Mouse (Mus musculus): Measurements from ENCODE around the gene Gad1. TPM values are rescaled to one million over a fixed set of nuclear protein-coding genes. Genes with fewer than 3 reads are reported as not detected.
"Not testable (repeated sequence)": the region's sequence is repeated elsewhere in the genome, so short reads cannot be mapped to it uniquely, and the experiment has no call there.

The Gad1 gene
- polyA plus RNA-seq (2015; fragmentation: Nextera tagmentation; extraction: Ambion mirVana): 1.3 and 1.5 TPM in 2 replicates

DNA sequence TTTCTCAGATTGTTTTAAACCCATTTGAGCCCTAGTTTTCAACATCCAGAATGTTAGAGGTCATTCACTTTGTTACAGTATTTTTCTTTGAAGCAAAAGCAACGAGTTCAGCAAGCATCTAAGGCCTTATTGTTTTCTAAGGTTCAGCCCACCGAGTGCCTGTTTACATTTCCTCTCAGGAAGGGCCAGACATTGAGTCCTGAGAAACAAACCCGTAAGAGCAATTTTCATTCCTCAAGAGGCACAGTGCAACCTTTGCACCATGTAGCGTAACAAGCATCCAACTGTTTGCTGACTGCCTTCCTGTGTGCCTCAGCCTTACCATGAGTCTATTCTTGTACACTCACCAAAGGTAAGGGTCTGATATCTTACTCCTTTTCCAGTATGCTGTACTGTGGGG, at the start of gene Gad1:
TSS of gene Gad1 (plus strand) at position 301 of the 400 bp plus-strand sequence.
- Histone ChIP-seq H3K9ac (no peak within 1 kb of the TSS), H3K9me3 (no peaks in the 10 kb centered on the region), H3K4me3 (no peak within 1 kb of the TSS), H3K36me3 (no peaks in the 10 kb centered on the region), H3K27me3 (peaks cover 16% of the 10 kb centered on the region; the same call in 1 of the 2 replicates), H3K4me2 (no peak within 1 kb of the TSS), H3K4me1 (peaks cover 5% of the 10 kb centered on the region; the same call in 1 of the 2 replicates), H3K27ac (no peak within 1 kb of the TSS)
- ATAC-seq (ENCODE audit: insufficient number of reproducible peaks, insufficient read depth, low FRiP score, low TSS enrichment, low read depth): no peak
- WGBS: 25% methylated on average over 4 of the region's 4 CpGs

DNA sequence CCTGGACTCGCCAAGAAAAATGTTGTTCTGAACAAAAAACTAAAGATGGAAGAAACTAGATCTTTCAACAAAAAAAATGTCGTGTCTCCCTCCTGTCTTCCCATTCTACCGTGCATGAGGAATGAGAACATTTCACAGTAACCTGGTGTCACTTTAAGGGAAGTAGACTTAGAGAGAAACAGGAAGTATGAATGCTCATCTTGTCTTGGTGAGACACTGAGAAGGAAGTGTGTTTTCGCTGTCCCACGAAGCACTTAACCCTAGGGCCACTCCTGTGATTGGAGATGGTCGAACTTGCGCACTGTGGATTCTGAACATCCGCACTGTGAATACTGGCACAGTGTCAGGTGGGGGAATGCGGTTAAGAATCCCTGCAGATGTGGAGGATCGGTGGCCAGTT, 49.4 kb upstream of the Gad1 start:
- peaks cover 39% of the 10 kb centered on the region for H3K27me3 ChIP-seq
- no peak overlapping the region for H3K4me2 ChIP-seq
- H3K27ac ChIP-seq: no peak overlapping the region
- no peak overlapping the region for H3K9ac ChIP-seq
- 81% methylated on average over 10 of the region's 10 CpGs for WGBS
- peaks cover 4% of the 10 kb centered on the region for H3K4me1 ChIP-seq
- no peaks in the 10 kb centered on the region for H3K9me3 ChIP-seq
- no peak overlapping the region for H3K4me3 ChIP-seq
- H3K36me3 ChIP-seq: no peaks in the 10 kb centered on the region
- no peak for ATAC-seq (ENCODE audit: insufficient number of reproducible peaks, insufficient read depth, low FRiP score, low TSS enrichment, low read depth)

DNA sequence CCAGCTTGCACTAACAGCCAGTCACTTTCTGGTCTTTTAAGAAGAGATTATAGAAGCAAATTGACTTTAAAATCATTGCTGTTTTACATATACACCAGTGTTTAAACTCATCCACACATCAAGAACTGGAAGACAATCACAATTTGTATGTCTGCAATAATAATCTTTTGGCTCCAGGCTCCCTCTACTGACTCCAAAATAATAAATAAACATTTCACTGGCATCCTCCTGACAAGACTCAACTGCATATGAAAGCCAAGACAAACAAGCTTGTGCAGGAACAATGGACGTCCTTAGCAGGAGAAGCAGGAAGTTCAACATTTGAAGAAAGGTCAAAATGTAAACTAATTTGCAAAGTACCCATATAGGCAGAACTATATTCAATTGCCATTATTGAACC, 47.6 kb upstream of the Gad1 start:
- no peak for ATAC-seq (ENCODE audit: insufficient number of reproducible peaks, insufficient read depth, low FRiP score, low TSS enrichment, low read depth)
- no peaks in the 10 kb centered on the region for H3K9me3 ChIP-seq
- no peak overlapping the region for H3K4me2 ChIP-seq
- no peak overlapping the region for H3K4me3 ChIP-seq
- no peak overlapping the region for H3K9ac ChIP-seq
- no peak overlapping the region for H3K27ac ChIP-seq
- H3K4me1 ChIP-seq: peaks cover 8% of the 10 kb centered on the region
- H3K36me3 ChIP-seq: no peaks in the 10 kb centered on the region
- H3K27me3 ChIP-seq: peaks cover 34% of the 10 kb centered on the region
- WGBS: 18% methylated on average over 1 of the region's 1 CpGs

DNA sequence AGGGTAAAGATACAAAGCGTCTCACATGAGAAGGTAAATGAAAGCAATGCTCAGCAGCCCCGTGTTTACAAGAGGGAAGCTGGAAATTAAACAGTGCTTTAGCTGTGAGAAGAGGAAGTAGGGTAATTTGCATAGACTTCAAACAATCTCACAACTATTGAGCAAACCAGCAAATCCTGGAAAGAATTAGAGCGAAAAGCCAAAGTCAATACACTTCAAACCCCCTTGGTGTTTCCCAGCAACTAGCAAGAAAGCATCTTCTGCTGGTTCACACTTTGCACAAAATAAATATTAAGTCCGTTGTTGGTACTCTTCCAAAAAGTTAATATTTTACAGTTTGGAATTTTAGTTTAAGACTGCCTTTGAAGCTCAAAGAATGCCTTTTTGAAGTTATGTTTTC, 47.0 kb upstream of the Gad1 start:
- Histone ChIP-seq H3K4me1 (peaks cover 8% of the 10 kb centered on the region), H3K27ac (no peak overlapping the region), H3K4me2 (no peak overlapping the region), H3K9me3 (no peaks in the 10 kb centered on the region), H3K36me3 (no peaks in the 10 kb centered on the region), H3K27me3 (peaks cover 31% of the 10 kb centered on the region), H3K4me3 (no peak overlapping the region), H3K9ac (no peak overlapping the region)
- ATAC-seq (ENCODE audit: insufficient number of reproducible peaks, insufficient read depth, low FRiP score, low TSS enrichment, low read depth): no peak
- WGBS: 39% methylated on average over 4 of the region's 4 CpGs

DNA sequence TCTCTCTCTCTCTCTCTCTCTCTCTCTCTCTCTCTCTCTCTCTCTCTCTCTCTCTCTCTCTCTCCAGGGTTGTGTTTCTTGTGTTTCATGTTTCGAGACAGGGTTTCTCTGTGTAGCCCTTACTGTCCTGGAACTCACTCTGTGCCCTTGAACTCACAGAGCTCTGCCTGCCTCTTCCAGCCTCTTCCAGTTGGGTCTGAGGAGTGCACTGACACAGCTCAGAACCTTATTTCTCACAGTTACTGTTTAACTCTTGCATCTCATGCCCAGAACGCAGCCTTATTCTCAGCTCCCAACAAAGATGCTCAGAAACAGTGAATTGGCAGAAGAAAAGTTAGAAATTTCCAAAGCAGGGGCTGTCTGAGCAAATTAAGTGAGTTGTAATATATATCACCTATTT, 46.5 kb upstream of the Gad1 start:
- H3K36me3 ChIP-seq: no peaks in the 10 kb centered on the region
- H3K4me3 ChIP-seq: no peak overlapping the region

DNA sequence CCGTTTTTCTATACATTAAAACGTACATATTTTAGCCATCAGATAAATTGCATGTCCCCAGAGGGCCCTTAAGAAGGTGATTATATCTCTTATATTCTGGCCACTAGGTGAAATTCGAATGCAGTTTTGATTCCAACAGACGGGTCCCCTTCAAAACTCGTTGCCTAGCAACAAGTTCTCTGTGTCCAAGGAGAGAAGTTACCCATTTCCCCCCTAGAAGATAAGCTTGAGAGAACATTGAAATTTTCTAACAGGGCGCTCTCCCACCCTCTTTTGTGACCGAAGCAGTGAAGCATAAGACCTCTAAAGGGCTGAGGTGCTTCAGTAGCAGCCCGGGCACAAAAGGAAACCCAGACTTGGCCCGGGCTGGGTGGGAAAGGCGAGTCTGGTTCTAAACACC, 44.4 kb upstream of the Gad1 start, which contains the start of gene Erich2:
TSS of gene Erich2 (plus strand) at position 324 of the 400 bp plus-strand sequence.
- Histone ChIP-seq H3K36me3 (no peaks in the 10 kb centered on the region), H3K27me3 (peaks cover 30% of the 10 kb centered on the region), H3K4me1 (peaks cover 8% of the 10 kb centered on the region), H3K4me2 (peak within 1 kb of the TSS; percentile 86), H3K9ac (peak within 1 kb of the TSS; percentile 71), H3K4me3 (peak within 1 kb of the TSS; percentile 60), H3K9me3 (0 out of 2 replicates have a peak, but pooled peaks cover 2% of the 10 kb centered on the region), H3K27ac (peak within 1 kb of the TSS; percentile 28; the same call in 1 of the 2 replicates)
- ATAC-seq (ENCODE audit: insufficient number of reproducible peaks, insufficient read depth, low FRiP score, low TSS enrichment, low read depth): no peak
- 15% methylated on average over 10 of the region's 10 CpGs for WGBS

More for the DNA sequence above, 46.5 kb upstream of the Gad1 start:
- Histone ChIP-seq H3K9ac (no peak overlapping the region), H3K4me2 (no peak overlapping the region), H3K4me1 (peaks cover 8% of the 10 kb centered on the region), H3K27ac (no peak overlapping the region), H3K9me3 (no peaks in the 10 kb centered on the region), H3K27me3 (peaks cover 30% of the 10 kb centered on the region)
- WGBS: 62% methylated on average over 2 of the region's 2 CpGs
- no peak for ATAC-seq (ENCODE audit: insufficient number of reproducible peaks, insufficient read depth, low FRiP score, low TSS enrichment, low read depth)

DNA sequence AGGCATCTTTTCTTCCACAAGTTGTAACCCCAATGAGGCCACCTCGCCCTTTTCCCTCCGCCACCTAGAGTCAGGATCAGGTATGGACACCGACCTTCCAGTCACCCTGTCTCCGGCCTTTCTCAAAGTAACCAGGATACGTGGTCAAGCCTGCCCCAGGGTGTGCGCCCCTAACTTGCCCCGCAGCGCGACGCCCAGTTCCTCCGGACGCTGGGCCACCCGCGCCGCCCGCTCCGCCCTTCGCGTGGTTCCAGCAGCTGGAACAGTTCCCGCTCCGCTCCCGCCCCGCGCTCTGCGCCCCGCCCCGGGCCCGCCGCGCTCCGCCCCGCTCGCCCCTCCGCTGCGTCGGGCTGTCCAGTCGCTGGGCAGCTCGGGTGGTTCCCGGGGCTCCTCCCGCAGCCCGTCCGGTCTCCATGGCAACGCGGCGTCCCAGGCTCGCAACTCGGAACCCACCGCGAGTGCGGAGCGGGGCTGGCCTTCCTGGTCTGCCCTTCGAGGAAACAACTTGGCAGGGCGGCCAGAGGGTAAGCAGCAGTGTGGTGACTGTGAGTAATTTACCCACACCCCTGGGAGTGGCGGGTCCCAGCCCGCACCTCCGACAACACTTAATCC, 43.7 kb upstream of the Gad1 start:
- Histone ChIP-seq H3K27ac (0 out of 2 replicates have a peak overlapping the region, but pooled peaks have one; percentile 28), H3K36me3 (no peaks in the 10 kb centered on the region), H3K9ac (peak overlapping the region; percentile 71), H3K4me3 (peak overlapping the region; percentile 60), H3K4me2 (peak overlapping the region; percentile 86), H3K4me1 (peaks cover 8% of the 10 kb centered on the region), H3K9me3 (0 out of 2 replicates have a peak, but pooled peaks cover 2% of the 10 kb centered on the region), H3K27me3 (peaks cover 26% of the 10 kb centered on the region)
- peak; percentile 85 for ATAC-seq (ENCODE audit: insufficient number of reproducible peaks, insufficient read depth, low FRiP score, low TSS enrichment, low read depth)
- WGBS: under 1% methylated on average over 56 of the region's 56 CpGs

DNA sequence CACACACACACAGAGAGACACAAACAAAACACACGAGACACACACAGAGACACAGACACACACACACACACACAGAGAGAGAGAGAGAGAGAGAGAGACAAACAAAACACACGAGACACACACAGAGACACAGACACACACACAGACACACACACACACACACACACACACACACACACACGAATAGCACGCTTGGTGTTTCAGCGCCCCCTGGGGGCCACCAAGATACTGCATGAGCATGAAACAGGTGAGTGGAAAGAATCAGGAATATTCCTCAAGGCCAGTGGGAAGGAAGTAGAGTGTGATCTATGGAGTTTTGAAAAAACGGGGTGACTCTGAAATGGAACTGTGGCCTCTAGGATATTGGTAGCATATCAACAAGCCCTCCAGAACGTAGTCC, 14.6 kb upstream of the Gad1 start:
- not testable (repeated sequence) for H3K27ac ChIP-seq; H3K9me3 ChIP-seq; ATAC-seq (ENCODE audit: insufficient number of reproducible peaks, insufficient read depth, low FRiP score, low TSS enrichment, low read depth); H3K36me3 ChIP-seq; H3K9ac ChIP-seq; H3K4me2 ChIP-seq; H3K4me1 ChIP-seq; H3K4me3 ChIP-seq; H3K27me3 ChIP-seq
- WGBS: 41% methylated on average over 7 of the region's 7 CpGs

DNA sequence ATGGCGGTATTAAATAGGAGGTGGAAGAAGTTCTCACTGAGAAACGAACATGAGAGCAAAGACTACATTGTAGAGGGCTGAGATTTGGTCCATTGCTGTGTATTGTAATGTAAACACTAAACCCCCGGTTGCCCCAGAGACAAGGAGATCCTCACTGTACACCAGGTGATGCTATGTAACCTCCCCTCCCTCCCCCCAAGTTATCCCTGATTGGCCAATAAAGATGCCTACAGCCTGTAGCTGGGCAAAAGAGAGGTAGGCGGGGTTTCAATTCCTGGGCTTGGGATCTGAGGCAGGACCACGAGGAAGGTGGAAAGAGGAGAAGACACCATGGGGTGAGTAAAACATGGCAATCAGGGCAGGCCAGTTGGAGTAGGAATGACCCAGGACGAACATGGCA, 2.2 kb upstream of the Gad1 start:
- 63% methylated on average over 6 of the region's 6 CpGs for WGBS
- H3K4me2 ChIP-seq: no peak overlapping the region
- peaks cover 5% of the 10 kb centered on the region; the same call in 1 of the 2 replicates for H3K4me1 ChIP-seq
- H3K36me3 ChIP-seq: no peaks in the 10 kb centered on the region
- ATAC-seq (ENCODE audit: insufficient number of reproducible peaks, insufficient read depth, low FRiP score, low TSS enrichment, low read depth): no peak
- peaks cover 3% of the 10 kb centered on the region; the same call in 1 of the 2 replicates for H3K27me3 ChIP-seq
- no peaks in the 10 kb centered on the region for H3K9me3 ChIP-seq
- no peak overlapping the region for H3K27ac ChIP-seq
- no peak overlapping the region for H3K4me3 ChIP-seq
- no peak overlapping the region for H3K9ac ChIP-seq

DNA sequence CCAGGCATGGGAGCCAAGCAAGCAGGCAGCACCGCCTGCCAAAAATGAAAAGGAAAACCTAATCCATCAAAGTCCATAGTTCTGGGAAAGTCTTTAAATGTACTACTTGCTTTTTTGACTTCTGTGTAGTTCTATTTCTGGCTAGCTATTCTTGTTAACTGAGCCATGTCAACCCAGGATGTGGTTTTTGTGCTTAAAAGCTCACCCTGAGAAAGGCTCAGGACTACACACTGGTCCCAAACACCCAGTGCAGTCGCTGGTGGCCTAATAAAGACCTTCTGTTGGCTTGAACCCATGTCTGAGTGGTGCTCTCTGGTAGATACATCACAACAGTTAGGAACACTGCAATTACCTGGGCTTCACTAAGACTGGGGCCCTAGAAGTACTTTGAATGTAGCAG, 1.4 kb upstream of the Gad1 start:
- Histone ChIP-seq H3K36me3 (no peaks in the 10 kb centered on the region), H3K4me2 (no peak overlapping the region), H3K4me3 (no peak overlapping the region), H3K27ac (no peak overlapping the region), H3K9ac (no peak overlapping the region), H3K4me1 (peaks cover 5% of the 10 kb centered on the region; the same call in 1 of the 2 replicates), H3K27me3 (peaks cover 4% of the 10 kb centered on the region; the same call in 1 of the 2 replicates), H3K9me3 (no peaks in the 10 kb centered on the region)
- 81% methylated on average over 2 of the region's 2 CpGs for WGBS
- no peak for ATAC-seq (ENCODE audit: insufficient number of reproducible peaks, insufficient read depth, low FRiP score, low TSS enrichment, low read depth)

DNA sequence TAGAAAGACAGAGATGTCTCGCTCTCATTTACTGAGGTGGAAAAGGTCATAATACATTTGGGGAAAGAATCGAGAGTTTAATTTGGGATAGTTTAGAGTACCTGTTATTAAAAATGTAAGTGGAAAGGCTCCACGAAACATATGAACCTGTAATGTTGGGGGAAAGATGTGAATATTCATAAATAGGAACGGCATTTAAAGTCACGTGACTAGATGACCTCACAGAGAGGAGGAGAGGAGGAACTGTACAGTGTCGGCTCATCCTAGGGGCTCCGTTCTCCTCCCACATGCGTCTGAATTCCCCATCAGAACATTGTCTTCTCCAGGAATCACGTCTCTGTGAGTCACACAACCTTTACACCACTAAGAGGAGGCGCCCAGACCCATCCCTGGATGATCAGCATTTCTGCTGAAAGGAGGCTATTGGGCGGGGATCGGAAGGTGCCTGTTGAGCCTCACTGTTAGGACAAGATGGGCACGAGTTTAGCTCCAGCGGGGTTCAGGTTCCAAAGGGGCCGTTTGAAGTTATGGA, 739 bp upstream of the Gad1 start:
- no peak overlapping the region for H3K27ac ChIP-seq
- H3K9me3 ChIP-seq: no peaks in the 10 kb centered on the region
- no peak overlapping the region for H3K4me3 ChIP-seq
- peaks cover 5% of the 10 kb centered on the region; the same call in 1 of the 2 replicates for H3K4me1 ChIP-seq
- WGBS: 76% methylated on average over 15 of the region's 15 CpGs
- no peak overlapping the region for H3K9ac ChIP-seq
- ATAC-seq (ENCODE audit: insufficient number of reproducible peaks, insufficient read depth, low FRiP score, low TSS enrichment, low read depth): no peak
- H3K27me3 ChIP-seq: peaks cover 11% of the 10 kb centered on the region; the same call in 1 of the 2 replicates
- no peak overlapping the region for H3K4me2 ChIP-seq
- no peaks in the 10 kb centered on the region for H3K36me3 ChIP-seq

DNA sequence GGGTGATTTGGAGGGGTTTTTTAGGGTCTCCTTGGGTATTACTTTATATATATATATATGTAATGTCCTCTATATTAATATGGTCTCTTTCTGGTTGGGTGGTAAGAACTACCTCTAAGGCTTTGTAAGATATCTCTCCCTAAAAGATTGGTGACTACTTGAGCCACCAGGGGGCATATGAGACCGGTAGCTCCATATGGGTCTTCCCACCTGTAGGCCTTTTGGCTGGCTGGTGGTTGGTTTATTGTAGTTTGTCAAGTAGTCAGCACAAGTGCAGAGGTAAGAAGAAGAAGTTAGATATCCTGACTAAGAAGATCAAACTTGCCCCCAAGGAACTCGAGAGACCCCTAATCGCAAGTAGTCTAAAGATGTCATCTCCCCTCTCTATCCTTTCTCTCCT, 954 bp downstream of the Gad1 start:
- H3K27ac ChIP-seq: no peak overlapping the region
- H3K4me3 ChIP-seq: no peak overlapping the region
- no peak for ATAC-seq (ENCODE audit: insufficient number of reproducible peaks, insufficient read depth, low FRiP score, low TSS enrichment, low read depth)
- H3K9me3 ChIP-seq: no peaks in the 10 kb centered on the region
- peaks cover 19% of the 10 kb centered on the region for H3K27me3 ChIP-seq
- H3K4me2 ChIP-seq: no peak overlapping the region
- 70% methylated on average over 3 of the region's 3 CpGs for WGBS
- H3K36me3 ChIP-seq: no peaks in the 10 kb centered on the region
- H3K9ac ChIP-seq: no peak overlapping the region
- H3K4me1 ChIP-seq: peaks cover 5% of the 10 kb centered on the region; the same call in 1 of the 2 replicates

Data from embryonic facial prominence, embryonic 13.5 days (tissue).